Mouse (Mus musculus) right cerebral cortex, postnatal 14 days (tissue): Measurements from ENCODE around the gene Nudt6.

Experiments
- DNase-seq: peaks from one replicate; pipeline ENCODE4 v3.0.0; 2022

The Nudt6 gene

GRCm38 (mm10) chr3:37381457-37381856, 38.6 kb downstream of the Nudt6 start:
- no peak for DNase-seq

DNA sequence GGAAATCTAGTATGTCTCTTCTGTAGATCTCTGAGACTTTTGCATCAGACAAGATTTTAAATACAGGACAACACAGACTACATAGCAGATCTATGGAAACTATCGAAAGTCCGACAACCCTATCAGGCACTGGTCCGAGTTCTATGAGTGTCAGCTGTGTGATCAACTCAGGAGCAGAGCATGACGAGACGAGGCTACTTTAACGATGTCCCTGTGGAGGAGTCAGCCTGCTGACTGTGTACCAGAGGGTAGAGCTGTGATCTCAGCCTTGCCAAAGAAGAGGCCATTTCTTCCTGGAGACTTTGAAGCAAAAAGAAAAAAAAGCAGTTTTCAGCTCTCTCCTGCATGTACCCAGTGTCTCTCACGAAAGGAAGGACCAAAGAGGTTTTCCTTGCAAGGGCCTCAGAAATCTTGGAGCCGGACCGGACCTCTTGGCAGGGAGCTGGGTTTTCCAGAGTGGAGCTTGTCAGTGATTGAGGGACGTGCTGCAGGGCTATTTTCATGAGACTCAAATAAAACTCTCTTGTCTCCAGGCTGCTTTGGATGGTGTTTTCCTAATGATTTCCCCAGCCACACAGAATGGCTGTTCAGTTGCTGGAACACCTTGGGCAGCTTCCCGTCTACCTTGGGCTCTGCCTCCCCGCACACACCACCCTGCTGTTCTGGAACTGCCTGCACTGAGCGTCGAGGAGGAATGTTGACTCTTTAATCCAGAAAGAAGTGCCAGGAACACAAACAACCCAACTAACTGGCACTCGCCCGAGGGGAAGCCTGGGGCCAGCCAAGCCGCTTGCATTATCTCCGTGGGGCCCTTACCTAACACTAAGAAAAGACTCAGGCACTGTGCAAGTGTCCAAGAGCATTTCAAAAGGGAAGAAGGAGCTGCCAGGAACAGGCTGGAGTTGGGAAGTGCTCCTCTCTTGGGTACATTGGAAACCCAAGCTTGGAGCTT, 39.8 kb downstream of the Nudt6 start:
- DNase-seq = no peak

- no peak for DNase-seq
Observed at GRCm38 (mm10) chr3:37379201-37379600, 40.8 kb downstream of the Nudt6 start.

DNA sequence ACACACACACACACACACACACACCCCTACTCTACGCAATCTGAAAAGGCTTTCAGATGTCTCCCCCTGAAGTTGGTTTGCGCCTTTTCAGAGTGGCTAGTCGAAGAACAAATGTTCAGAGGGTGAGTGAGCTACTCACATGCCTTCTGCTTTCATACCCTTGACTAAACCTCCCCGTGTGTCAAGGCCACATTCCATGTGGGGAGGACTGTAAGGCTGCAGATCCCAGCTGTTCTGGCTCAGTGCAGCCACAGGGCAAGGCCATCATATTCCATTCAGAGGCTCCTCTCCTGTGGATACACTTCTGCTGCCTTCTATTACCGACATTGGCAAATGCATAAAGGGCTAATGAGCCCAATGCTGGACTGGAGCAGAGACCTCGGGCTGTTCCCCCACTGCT, 41.6 kb downstream of the Nudt6 start:
- DNase-seq = no peak

GRCm38 (mm10) chr3:37377926-37378325, 42.1 kb downstream of the Nudt6 start:
- DNase-seq = no peak

DNA sequence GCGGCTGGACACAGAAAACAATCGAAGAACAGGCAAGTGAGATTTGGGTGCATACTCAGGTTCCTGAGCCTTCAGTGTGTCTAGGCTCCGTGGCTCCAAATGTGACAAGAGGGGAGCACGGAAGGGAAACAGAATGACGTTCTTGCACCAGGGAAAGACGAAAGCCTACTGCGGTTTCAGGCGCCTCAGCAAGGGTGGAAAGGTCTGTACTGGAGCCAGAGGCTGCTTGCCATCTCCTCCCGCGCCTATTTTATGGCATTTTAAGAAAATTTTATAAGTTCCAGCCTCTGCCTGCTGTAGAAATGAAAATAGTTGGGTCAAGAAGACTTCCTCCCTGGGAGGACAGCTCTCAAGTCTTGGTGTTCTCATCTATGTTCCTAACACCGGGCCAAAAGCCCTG, 46.3 kb downstream of the Nudt6 start:
- DNase-seq = no peak

GRCm38 (mm10) chr3:37370407-37370806, 49.6 kb downstream of the Nudt6 start:
- DNase-seq = no peak

- no peak for DNase-seq
Observed at GRCm38 (mm10) chr3:37366381-37367053, 53.5 kb downstream of the Nudt6 start.

DNA sequence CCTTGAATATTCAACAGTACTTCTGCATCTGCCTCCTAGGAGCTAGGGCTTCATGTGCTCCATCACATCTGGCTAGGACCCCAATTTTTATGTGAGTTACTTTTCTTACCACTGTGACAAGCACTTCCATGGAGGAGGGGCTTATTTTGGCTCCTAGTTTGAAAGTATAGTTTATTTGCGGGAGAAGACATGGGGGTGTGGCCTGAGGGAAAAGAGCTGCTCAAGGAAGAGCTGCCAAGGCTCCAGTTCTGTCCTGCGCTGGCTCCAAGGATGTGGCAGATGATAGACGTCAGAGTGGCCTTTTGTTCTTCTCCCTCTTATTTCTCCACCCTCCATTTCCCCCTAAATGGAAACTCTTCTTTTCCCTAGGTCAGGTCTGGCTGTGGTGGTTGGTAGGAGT, 54.0 kb downstream of the Nudt6 start:
- no peak for DNase-seq

- DNase-seq = no peak
Observed at GRCm38 (mm10) chr3:37365144-37365543, 54.9 kb downstream of the Nudt6 start.

- no peak for DNase-seq
Observed at GRCm38 (mm10) chr3:37360729-37361128, 59.3 kb downstream of the Nudt6 start.
